Mouse (Mus musculus) adrenal gland, adult 18-20 months (tissue): ENCODE data around the gene Nab2. TPM values are rescaled to one million over a fixed set of nuclear protein-coding genes. Genes with fewer than 3 reads are reported as not detected.

Experiments
- DNase-seq, 2 experiments: peaks; one replicate each; pipeline ENCODE4 v3.0.0; 2021 to 2022; ENCODE audit warnings: low spot score in 2 of 2
- long read RNA-seq, 2 experiments: library from polyadenylated mRNA; stranded (forward); transcript quantifications; one replicate each; pipeline ENCODE4 v2.0.0; 2021
- total RNA-seq, 2 experiments: library from RNA; stranded (reverse); gene quantifications; 1 replicate in 1 of 2; 2 replicates in 1 of 2; pipeline ENCODE4 v1.2.3; 2021

The Nab2 gene
- total RNA-seq, result 10 to 100 TPM; 23.4 to 38.0 TPM
- long read RNA-seq, experiment 1, transcript Nab2-201 (7 exons, 2,582 nt), result major isoform, 26 of 40 reads
- long read RNA-seq, experiment 1, transcript Nab2-202 (6 exons, 2,311 nt), result minor isoform, 10 of 40 reads
- long read RNA-seq, experiment 1, partial matches to known transcripts, result 4 of 40 reads
- long read RNA-seq, experiment 1, other reads (novel, unspliced or antisense), result 0 of 40 reads
- long read RNA-seq, experiment 2, transcript Nab2-202 (6 exons, 2,311 nt), result minor isoform, 5 of 17 reads
- long read RNA-seq, experiment 2, transcript Nab2-201 (7 exons, 2,582 nt), result major isoform, 7 of 17 reads
- long read RNA-seq, experiment 2, partial matches to known transcripts, result 5 of 17 reads
- long read RNA-seq, experiment 2, other reads (novel, unspliced or antisense), result 0 of 17 reads

DNA sequence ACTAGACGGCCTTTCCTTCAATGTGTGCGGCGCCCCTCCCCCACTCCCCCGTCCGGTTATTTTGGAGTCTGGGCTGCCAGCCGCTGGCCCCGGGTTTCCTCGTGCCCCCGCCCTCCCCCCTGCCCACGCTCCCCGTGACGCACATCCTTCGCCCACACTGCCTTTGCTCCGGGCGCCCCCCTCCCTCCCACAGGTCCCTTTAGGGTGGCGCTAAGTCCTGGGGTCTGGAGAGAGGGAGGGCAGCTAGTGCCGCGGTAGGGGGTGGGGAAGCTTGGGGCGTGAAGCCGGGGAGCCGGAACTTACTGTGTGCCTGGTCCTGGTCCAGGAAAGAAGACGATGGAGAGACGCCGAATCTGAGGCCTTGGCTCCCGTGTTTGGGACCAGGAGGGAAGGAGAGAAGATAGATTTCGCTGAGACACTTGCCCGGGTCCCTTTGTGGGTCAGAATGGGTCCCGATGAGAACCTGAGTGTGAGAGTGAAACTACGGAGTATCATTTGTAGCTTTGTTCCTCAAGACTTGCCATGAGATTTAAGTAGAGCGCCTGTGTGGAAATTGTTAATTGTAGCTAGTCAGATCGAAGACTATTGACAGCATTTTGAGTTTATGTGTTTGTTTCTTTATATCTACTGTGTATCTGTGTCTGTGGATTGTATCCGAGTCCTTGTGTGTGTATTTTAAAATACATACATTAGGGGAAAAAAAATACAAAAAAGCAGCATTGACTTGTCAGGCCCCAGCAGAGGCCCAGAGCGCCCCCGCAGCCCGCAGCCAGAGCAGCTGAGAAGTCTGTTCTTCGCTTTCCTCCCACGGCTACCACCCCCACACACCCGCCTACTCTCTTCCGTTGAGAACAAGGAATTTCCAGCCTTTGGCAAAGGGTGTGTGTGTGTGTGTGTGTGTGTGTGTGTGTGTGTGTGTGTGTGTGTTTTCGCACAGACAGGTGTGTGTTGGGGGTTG is at the start of gene Nab2:
Nab2 (minus strand) TSS at position 476 of the 958 bp plus-strand sequence.
- DNase-seq, result peak; percentile 73 to 81

DNA sequence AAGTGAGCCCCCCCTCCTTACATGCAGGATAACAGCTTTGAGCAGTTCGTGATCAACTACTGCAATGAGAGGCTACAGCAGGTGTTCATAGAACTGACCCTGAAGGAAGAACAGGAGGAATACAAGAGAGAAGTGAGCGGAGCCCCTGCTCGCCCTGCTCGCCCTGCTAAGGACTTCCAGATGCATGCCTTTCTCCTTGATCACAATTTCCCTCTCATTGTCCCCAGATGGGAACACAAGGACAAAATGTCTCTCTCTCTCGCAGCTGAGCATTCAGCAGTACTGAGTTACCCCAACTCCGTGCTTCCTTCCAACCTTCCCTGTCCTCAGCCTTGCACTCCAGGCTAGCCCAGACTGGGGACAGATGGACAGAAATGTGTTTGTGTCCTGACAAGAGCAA is 44.4 kb upstream of the Nab2 start:
- no peak for DNase-seq

DNA sequence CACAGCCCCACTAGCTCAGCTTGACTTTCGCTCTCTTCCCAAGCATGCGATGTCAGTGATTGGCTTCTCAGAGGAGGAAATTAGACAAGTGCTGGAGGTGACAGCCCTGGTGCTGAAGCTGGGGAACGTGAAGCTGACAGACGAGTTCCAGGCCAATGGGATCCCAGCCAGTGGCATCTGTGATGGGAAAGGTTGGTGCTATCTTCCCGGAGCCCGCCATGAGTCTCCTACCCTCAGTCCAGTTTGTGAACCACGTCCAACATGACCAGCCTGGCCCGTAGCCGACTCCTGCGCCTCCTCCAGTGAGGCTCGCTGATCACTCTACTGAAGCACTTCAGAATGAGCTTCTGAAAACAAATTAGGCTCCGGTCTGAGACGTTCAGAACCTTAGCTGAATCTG is 42.0 kb upstream of the Nab2 start:
- DNase-seq, result no peak

DNA sequence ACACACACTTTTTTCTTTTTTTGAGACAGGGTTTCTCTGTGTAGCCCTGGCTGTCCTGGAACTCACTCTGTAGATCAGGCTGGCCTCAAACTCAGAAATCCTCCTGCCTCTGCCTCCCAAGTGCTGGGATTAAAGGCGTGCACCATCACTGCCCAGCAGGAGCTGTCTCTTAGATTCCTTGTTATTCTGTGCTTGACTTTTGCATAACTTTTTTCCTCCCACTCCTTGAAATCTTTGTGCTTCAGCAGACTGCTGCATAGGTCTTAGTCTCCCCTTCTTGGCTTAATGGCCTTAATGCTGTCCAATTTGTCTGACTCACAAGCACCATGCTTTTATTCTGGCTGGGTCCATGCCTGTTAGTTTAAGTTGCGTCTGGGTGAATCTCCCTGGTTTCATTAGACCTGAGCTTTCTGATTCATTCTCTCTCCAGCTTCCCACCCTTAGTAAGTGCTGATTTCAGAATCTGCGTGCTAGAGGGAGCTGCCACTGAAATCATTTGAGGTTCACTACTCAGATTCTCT is 40.5 kb upstream of the Nab2 start:
- no peak for DNase-seq

DNA sequence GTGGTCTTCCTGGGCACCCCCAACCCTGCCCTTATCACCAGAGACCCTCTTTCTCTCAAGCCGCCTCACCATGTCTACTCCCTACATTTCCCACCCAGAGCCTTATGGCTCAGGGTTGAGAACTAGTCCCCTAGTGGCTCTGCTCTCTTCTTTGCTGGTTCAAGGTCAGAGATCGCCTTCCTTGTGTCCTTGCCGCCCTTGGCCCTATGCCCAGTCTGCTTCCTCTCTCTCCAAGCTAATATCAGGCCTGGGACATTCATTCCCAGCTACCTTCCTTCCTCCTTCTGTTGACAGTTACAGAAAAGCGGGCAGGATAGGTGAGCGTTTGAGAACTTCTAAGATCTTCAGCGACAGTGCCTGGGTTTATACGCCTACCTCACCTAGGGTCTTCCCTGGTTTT is 39.4 kb upstream of the Nab2 start:
- DNase-seq, result peak; percentile 64 to 68

DNA sequence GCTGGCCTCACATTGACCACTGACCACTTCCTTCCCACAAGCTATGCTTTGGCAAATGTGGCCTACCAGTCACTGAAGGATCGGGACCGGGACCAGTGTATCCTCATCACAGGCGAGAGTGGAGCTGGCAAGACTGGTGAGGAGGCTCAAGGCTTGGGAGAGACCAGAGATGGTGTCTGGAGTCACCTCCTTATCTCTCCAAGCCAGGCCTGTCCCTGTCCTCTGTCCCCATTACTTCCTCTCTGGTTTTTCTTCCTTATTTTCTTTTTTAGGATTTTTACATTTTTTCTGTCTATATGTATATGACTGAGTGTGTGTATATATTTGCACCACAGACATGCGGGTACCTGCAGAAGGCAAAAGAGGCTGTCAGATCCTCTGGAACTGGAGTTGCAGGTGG is 37.4 kb upstream of the Nab2 start:
- no peak for DNase-seq

DNA sequence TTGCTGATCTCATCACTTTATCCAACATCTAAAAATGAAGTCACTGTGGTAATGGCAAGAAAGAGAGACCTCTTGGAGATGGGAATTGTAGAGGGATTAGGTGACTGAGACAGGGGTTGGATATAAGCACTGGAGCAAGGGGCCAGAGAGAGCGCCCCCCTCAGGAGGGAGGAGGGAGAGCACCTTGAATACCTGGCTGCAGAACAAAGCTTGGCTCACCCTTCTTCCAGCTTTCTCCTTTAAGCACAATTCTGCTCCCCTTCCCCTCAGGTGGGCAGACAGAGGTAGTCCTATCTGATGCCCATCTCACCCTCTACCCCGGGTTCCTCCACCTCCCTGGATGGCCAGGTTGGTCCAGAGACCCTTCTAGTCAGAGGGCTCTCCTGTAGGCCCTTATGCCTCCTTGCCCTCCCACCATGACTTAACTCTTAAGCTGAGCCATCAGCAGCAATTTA is 36.4 kb upstream of the Nab2 start, which contains the start of gene Myo1a:
Myo1a (plus strand) TSS at position 405 of the 455 bp plus-strand sequence.
- DNase-seq, result no peak

DNA sequence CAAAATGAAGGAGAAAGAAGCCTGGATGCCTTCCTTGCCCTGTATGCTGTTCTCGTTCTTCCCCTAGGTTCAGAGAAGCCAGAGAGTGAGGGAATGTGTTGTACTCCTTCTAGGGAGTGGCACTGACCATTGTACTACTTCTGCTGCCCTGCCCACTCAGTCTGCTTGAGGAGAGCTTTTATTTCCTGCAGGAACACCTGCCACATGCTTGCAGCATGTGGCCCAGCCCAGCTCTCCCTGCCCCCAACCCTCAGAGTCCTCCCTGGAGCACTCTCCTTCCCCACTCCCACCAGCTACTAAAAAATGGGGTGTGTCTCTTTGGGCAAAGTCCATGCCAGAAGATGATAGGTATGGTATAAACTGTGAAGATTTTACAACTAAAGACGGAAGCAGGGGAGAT is 35.9 kb upstream of the Nab2 start:
- DNase-seq, result no peak

DNA sequence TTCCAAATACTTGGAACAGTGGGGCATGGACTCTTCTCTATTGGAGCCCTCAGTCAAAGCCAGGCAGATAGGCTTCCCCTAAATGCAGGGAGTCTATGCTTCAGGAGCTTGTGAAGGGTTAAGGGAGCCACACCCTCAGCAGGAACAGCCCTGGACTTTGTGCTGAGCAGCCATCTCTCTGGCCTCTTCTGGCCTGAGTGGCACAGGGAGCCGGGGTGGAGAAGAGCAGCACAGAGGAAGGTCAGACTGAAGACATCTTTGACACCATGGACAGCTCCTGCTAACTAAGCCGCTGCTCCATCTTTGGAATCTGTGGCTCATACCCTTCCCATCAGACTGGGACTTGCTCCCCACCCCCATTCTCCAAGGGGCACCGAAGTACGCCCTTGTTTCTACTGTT is 34.9 kb upstream of the Nab2 start:
- no peak for DNase-seq

DNA sequence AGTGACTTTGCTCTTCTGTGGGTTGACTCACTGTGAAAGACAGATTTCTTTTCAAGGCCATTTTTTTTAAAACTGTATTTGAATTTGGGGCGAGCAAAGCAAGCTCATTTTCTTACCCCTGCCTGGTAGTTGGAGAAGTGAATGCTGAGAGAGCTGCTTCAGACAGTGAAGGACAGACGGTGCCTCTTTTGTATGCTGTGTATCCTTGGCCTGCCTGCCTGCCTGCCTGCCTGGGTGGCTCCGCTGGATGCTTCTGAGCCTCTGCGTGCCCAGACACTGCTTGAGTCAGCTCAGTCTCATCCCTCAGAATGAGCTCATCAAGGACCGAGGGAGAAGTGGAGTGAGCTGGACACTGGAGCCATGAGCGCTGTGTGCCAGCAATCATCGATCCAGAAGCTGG is 30.6 kb upstream of the Nab2 start:
- peak in 1 of 2 experiments; percentile 47 for DNase-seq

DNA sequence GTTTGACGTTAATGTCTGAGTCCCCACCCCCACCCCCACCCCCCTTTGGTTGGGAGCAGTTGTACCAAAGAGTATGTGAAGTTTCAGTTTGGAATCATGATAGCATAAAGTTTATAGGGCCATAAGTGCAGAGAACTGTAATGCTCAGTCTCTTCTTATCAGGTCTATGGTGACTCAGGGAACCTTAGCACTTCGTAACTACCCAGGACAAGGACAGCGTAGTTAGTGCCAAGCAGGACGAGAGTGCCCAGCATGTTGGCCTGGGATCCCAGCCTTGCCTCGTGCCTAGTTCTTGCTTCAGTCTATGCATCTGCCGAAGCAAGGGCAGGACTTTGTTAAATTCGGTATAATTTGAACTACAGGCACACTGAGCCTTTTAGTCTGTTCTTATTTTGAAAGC is 27.4 kb upstream of the Nab2 start:
- no peak for DNase-seq

DNA sequence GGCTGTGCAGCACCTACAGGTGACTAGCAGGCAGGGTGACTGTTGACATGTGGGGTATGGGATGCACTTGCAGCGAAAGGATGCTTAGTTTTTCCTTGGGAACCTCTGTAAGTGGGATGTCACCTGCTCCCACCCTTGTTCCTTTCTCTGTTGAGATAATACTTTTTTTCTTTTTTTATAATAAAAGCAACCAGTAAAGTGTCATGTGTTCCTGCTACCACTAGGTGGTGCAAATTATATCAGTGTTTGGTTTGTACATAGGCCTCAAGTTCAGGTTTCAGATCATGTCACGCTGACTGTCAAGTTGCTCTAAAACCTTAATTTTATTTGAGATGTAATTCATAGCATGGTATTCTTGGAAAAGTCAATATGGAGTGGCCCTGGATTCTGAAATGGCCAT is 26.3 kb upstream of the Nab2 start:
- no peak for DNase-seq

DNA sequence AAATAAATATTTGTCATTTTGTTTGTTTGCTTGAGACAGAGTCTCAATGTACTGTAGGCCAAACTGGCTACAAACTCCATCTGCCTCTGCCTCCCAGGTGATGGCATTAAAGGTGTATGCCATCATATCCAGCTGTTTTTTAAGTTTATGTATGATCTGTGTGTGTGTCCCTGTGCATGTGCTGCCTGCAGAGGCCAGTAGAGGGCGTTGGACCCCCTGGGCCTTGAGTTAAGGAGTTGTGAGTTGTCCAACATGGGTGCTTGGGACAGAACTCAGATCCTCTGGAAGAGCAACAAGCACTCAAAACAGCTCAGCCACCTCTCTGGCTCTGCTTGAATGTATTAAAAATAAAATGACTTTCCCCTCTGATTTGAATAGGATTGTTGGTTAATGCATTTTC is 22.7 kb upstream of the Nab2 start:
- DNase-seq, result no peak

DNA sequence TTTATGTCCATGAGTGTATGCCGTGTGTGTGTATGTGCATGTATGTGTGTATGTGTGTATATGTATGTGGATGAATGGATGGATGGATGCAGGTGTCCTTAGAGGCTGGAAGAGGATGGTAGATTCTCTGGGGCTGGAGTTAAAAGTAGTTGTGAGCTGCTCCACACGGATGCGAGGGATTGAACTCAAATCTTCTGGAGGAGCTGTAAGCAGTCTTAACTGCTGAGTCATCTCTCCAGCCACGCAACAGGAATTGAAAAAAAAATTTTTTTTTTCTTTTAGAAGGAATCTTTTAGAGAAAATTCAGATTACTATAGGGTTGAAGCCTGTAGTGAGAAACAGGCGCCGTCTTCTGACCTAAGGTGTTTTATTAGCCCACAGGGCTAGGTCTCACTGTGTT is 14.5 kb upstream of the Nab2 start:
- no peak for DNase-seq

DNA sequence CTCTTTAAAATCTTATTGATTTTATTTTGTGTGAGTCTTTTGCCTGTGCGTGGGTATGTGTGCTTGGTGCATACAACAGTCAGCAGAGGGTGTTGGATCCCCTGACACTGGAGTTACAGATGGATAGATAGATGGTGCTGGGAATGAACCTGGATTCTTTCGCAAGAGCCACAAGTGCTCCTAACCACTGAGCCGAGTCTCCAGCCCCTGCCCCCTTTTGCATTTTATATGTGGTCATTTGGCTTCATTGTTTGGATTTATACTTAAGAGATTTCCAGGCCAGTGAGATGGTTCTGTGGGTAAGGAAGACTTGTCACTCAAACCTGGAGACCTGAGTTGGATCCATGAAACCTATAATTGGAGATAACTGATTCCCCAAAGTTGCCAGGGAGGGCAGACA is 11.5 kb upstream of the Nab2 start:
- DNase-seq, result no peak

DNA sequence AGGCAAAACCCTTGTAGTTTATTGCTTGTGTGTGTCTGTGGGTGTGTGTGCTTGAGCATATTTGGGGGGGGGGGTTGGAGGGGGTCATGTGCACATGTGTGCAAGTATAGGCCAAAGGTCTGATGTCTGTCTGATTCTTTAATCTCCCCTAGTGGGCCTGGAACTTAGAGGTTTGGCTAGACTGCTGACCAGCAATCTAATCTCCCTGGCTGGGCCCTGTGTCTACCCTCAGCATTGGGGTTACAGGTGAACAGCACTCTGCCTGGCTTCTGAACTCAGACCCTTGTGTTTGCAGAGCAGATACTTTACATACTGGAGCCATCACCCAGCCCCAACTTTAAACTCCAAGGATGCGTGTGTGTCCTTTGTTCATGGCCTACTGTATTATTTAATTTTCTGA is 10.8 kb upstream of the Nab2 start:
- DNase-seq, result no peak

DNA sequence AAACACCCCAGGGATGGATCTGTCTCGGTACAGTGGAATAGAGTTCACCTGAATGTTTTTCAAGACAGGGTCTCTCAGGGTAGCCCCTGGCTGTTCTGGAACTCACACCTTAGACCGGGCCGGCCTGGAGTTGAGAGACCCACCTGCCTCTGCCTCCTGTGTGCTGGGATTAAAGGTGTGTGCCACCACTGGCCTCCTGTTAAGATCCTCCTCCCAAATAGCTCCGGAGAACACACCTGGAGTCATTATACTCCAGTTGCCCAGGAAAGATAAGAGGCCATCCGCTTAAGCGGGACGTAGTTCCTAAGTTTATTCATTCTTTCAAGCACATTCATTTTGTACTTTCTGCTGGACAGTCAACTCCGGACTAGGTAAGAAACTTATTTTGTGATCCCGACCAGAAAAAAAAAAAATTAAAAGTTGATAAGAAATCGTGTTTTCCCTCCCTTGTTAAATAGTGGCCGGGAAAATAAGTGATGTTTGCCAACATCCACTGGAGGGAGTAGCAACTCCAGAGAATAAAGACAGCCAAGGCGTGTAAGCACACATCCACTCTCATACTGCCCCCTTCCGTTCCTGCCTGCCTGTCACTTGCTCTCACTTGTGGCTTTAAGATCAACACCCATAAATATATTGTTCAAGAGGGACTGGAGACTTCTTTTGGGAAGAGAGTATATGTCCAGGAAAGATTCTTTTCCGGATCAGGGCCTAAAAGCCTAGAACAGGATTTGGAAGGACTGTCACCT is 9.4 kb upstream of the Nab2 start:
- peak in 1 of 2 experiments; percentile 40 for DNase-seq

DNA sequence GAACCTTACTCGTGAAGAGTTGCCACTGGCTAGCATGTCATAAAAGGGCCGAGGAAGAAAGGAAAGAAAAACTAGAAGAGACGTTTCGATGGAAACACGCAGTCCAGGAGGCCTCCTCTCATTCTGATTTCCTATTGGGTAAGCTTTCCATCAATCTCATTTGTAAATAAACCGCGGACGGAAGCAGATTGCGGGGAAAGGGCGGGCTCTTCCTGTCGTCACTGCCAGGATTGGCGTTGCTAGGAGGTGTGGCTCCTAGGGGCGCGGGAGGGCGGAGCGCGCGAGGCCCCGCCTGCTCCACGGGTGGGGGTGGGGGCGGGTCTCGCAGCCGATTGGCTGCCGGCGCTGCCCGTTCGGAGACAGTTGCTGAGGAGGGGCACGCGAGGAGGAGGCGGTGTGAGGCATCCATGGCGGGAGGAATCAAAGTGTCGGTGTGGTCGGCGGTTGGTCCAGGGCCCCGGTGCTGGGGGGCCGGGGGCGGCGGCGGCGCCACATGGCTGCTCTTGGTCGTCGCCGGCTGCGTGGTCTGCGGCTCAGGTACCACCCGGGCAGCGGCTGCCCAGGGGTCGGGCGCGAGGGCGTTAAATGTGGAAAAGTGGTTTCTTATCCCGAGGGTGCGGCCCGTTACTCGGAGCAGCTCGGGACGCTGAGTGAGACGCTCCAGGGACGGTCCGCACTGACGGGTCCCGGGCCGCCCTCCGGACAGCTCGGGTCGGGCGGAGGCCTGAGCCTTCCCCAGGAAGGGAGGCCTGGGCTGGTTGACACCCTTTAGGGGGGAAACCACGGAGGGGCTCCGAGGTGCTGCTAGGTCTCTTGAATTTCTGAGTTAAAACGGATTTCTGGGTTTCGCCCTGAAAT is 8.6 kb upstream of the Nab2 start:
- DNase-seq, result peak; percentile 80

DNA sequence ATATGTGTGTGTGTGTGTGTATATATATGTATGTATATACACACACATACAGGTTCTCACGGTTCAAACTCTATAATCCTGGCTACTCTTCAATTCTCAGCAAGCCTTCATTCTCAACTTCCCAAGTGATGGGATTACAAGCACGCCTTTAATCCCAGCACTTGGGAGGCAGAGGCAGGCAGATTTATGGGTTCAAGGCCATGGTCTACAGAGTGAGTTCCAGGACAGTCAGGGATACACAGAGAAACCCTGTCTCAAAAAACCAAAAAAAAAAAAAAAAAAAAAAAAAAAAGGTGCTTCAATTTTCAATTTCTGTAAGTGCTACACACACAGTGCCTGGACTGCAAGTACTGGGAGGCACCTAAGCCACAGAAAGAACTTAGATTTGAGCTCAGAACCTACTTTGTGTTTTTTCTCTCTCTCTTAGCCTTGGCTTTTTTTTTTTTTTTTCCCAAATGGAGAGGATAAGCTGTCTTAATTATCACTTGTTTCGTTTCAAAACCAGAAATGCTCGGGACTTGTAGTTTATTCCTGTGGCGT is 7.6 kb upstream of the Nab2 start:
- no peak for DNase-seq
